Mouse (Mus musculus) small intestine, adult 2 months (tissue): ENCODE results near the gene Rhobtb1.

Experiments used
- CTCF ChIP-seq: fragments of 200-500 bp; IDR thresholded peaks from 2 replicates; pipeline ENCODE4 v1.5.1; 2012; ENCODE audit warnings: low read depth, mild to moderate bottlenecking, control low read depth, inconsistent platforms, low read length, moderate library complexity, mixed read lengths; ENCODE audit not compliant: insufficient replicate concordance, insufficient read length; ENCODE audit errors: extremely low read depth
- POLR2A ChIP-seq: fragments of 200-500 bp; IDR thresholded peaks from 2 replicates; pipeline ENCODE4 v1.6.1; 2012; ENCODE audit warnings: low read depth, mild to moderate bottlenecking, control low read depth, inconsistent platforms, low read length, moderate library complexity

DNA sequence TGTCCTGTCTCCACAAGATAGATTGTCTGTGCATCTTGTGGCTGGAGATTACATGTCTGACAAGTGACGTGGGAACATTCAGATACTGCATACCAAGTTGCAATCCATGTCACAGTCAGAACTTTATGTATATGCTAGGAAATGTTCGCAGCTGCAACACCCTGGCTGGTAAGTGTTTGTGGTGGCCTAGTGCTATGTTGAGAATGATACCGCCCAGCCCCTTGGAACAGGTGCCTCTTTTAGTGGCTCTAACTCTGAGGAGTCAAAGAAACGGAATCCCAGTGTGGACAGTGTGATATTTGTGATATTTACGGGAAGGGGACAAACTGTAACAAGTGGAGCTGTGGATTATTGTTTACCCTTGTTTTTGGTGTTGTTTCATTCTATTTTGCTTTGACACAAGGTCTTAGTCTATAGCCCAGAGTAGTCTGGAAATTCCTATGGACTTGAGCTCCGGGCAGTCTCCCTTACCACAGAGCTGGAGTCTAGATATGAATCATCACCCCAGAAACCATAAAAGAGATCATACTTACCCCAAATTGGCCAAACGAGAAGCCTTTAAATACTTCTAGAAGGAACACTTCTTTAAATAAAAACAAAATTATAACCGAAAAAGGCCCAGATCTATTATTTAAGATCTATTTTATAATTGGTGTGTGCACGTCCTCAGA is 36.7 kb downstream of the Rhobtb1 start:
- TF ChIP-seq CTCF, result no peak
- no peak for TF ChIP-seq POLR2A
